Mouse (Mus musculus): ENCODE measurements around the gene Pet2. TPM values are rescaled to one million over a fixed set of nuclear protein-coding genes. Genes with fewer than 3 reads are reported as not detected.

The Pet2 gene
- not detected for total RNA-seq (2021)

- DNase-seq = no peak
- intact Hi-C loops (cut with DNase I) = no loop called here
Measured at GRCm38 (mm10) chrX:89409589-89409988, at the start of gene Pet2. Gene Pet2 (minus strand): TSS chrX:89409689.
